Mouse (Mus musculus) right cerebral cortex, postnatal 25 days (tissue): ENCODE data around the gene Sap30bp.
A peak's percentile ranks its signal among the peaks of the same experiment; 100 is the strongest.

ENCODE experiments used
- DNase-seq: peaks from one replicate; pipeline ENCODE4 v3.0.0; 2022

The Sap30bp gene

GRCm38 (mm10) chr11:115933108-115933746 lies at the start of gene Sap30bp, which contains the start of gene Recql5:
Gene Sap30bp (plus strand): TSS chr11:115933282.
Gene Recql5 (minus strand): TSS chr11:115933477.
- DNase-seq: peak; percentile 97

- DNase-seq: no peak
Observed at GRCm38 (mm10) chr11:115884361-115884760, 48.7 kb upstream of the Sap30bp start.

- DNase-seq: no peak
Observed at GRCm38 (mm10) chr11:115885281-115885680, 47.8 kb upstream of the Sap30bp start.

- DNase-seq: no peak
Observed at GRCm38 (mm10) chr11:115886446-115886845, 46.6 kb upstream of the Sap30bp start.

GRCm38 (mm10) chr11:115888020-115888419 lies 45.1 kb upstream of the Sap30bp start:
- DNase-seq: no peak

GRCm38 (mm10) chr11:115889159-115889558 lies 43.9 kb upstream of the Sap30bp start:
- DNase-seq: no peak

GRCm38 (mm10) chr11:115892213-115892612 lies 40.9 kb upstream of the Sap30bp start:
- no peak for DNase-seq

GRCm38 (mm10) chr11:115893071-115893470 lies 40.0 kb upstream of the Sap30bp start:
- DNase-seq: no peak

GRCm38 (mm10) chr11:115894755-115895520 lies 38.1 kb upstream of the Sap30bp start:
- DNase-seq: no peak

GRCm38 (mm10) chr11:115898446-115898845 lies 34.6 kb upstream of the Sap30bp start:
- DNase-seq: no peak

GRCm38 (mm10) chr11:115898886-115899285 lies 34.2 kb upstream of the Sap30bp start:
- peak; percentile 18 for DNase-seq

GRCm38 (mm10) chr11:115899486-115900266 lies 33.4 kb upstream of the Sap30bp start, which contains the start of gene Smim5:
Gene Smim5 (plus strand): TSS chr11:115899966.
- no peak for DNase-seq

GRCm38 (mm10) chr11:115900561-115901337 lies 32.3 kb upstream of the Sap30bp start:
- no peak for DNase-seq

- no peak for DNase-seq
Observed at GRCm38 (mm10) chr11:115901338-115902161, 31.5 kb upstream of the Sap30bp start.

GRCm38 (mm10) chr11:115902177-115902576 lies 30.9 kb upstream of the Sap30bp start:
- no peak for DNase-seq

GRCm38 (mm10) chr11:115902831-115903230 lies 30.3 kb upstream of the Sap30bp start:
- no peak for DNase-seq

GRCm38 (mm10) chr11:115903384-115904230 lies 29.5 kb upstream of the Sap30bp start:
- no peak for DNase-seq

- no peak for DNase-seq
Observed at GRCm38 (mm10) chr11:115904231-115904955, 28.7 kb upstream of the Sap30bp start.

- DNase-seq: no peak
Observed at GRCm38 (mm10) chr11:115904956-115905790, 27.9 kb upstream of the Sap30bp start.
